Mouse (Mus musculus) forebrain, postnatal 0 days (tissue): ENCODE results near the gene Fars2. TPM values are rescaled to one million over a fixed set of nuclear protein-coding genes. Genes with fewer than 3 reads are reported as not detected.

Experiments used
- ATAC-seq: fragments of 200-750 bp; cut with Nextera tagmentation; 2 replicates; pipeline ENCODE4 v1.8.0; 2017; ENCODE audit warnings: mild to moderate bottlenecking, moderate library complexity
- DNase-seq: peaks from one replicate; pipeline ENCODE4 v3.0.0-alpha.2; 2015
- H3K27ac ChIP-seq: fragments of 300-500 bp; sonication (generic); 2 replicates; pipeline ENCODE4 v1.5.1; 2014; ENCODE audit warnings: low read depth, mild to moderate bottlenecking, antibody characterized with exemption, low read length, moderate library complexity, mixed read lengths
- H3K27me3 ChIP-seq: fragments of 300-500 bp; sonication (generic); 2 replicates; pipeline ENCODE4 v1.6.1; 2014; ENCODE audit warnings: mild to moderate bottlenecking, low read length, mixed read lengths; ENCODE audit not compliant: insufficient read depth
- H3K36me3 ChIP-seq: fragments of 300-500 bp; sonication (generic); 2 replicates; pipeline ENCODE4 v1.6.1; 2014; ENCODE audit warnings: mild to moderate bottlenecking, moderate library complexity; ENCODE audit not compliant: insufficient read depth
- H3K4me1 ChIP-seq: fragments of 300-500 bp; sonication (generic); 2 replicates; pipeline ENCODE4 v1.6.1; 2014; ENCODE audit warnings: antibody characterized with exemption; ENCODE audit not compliant: insufficient read depth
- H3K4me2 ChIP-seq: fragments of 300-500 bp; sonication (generic); 2 replicates; pipeline ENCODE4 v1.6.1; 2014; ENCODE audit warnings: low read depth, mild to moderate bottlenecking, moderate library complexity
- H3K4me3 ChIP-seq: fragments of 300-500 bp; sonication (generic); 2 replicates; pipeline ENCODE4 v1.5.1; 2014; ENCODE audit warnings: low read depth, low read length, mixed read lengths
- H3K9ac ChIP-seq: fragments of 300-500 bp; sonication (generic); 2 replicates; pipeline ENCODE4 v1.6.1; 2014; ENCODE audit warnings: mild to moderate bottlenecking
- H3K9me3 ChIP-seq: fragments of 300-500 bp; sonication (generic); 2 replicates; pipeline ENCODE4 v1.6.1; 2016; ENCODE audit warnings: low read length
- CTCF ChIP-seq: sonication (generic); IDR thresholded peaks from 2 replicates; pipeline ENCODE4 v1.5.1; 2016; ENCODE audit warnings: antibody characterized with exemption, control low read depth, low read depth
- WGBS: fragments of 180-500 bp; shearing (Covaris S2); extraction: QIAGEN DNeasy Blood & Tissue Kit; methylation state at CpG from one replicate; pipeline ENCODE4 v1.1.7; 2014; 5-methylcytosine and 5-hydroxymethylcytosine counted together
- polyA plus RNA-seq: library from polyadenylated mRNA; unstranded; fragments of >200 nt; fragmentation: Nextera tagmentation; extraction: Ambion mirVana; gene quantifications from 2 replicates; pipeline ENCODE4 v1.2.1, GENCODE M21; 2015
- total RNA-seq: library from RNA; depleted of rRNA; stranded (reverse); fragments of >200 nt; gene quantifications from 2 replicates; pipeline ENCODE4 v1.2.3, GENCODE M21; 2014

Fars2 gene
- total and polyA plus RNA-seq, 2 experiments from 2014 or later = 29.9 to 35.5 TPM

- WGBS = 72% methylated on average over 3 of the region's 3 CpGs
- ATAC-seq = no peak
Measured at GRCm38 (mm10) chr13:36552522-36553246, 435.5 kb downstream of the Fars2 start.

DNA sequence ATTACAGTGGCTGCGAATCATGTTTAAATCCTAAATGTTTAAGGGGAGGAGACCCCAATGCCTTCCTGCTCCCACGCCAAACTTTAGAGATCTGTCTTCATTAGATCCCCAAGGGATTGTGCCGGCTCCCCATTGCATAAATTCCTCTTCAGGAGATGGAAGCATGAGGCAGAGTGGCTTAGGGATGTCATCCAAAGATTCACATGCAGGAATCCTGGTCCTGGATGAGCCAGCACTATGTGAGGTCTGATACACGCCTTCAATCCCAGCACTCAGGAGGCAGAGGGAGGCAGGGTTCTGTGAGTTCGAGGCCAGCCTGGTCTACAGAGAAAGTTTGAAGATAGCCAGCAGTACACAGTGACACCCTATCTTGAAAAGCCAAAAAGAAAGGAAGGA, 436.0 kb downstream of the Fars2 start:
- no peaks in the 10 kb centered on the region for H3K27me3 ChIP-seq
- no peak overlapping the region for H3K27ac ChIP-seq
- no peak for DNase-seq
- H3K4me1 ChIP-seq = no peaks in the 10 kb centered on the region
- TF ChIP-seq CTCF = no peak
- ATAC-seq = no peak
- H3K36me3 ChIP-seq = no peaks in the 10 kb centered on the region
- 83% methylated on average over 5 of the region's 5 CpGs for WGBS
- H3K4me3 ChIP-seq = no peak overlapping the region
- no peaks in the 10 kb centered on the region for H3K9me3 ChIP-seq
- no peak overlapping the region for H3K9ac ChIP-seq
- H3K4me2 ChIP-seq = no peak overlapping the region

More at GRCm38 (mm10) chr13:36552522-36553246, 435.5 kb downstream of the Fars2 start:
- Histone ChIP-seq H3K4me1 (no peaks in the 10 kb centered on the region), H3K4me2 (no peak overlapping the region), H3K27ac (no peak overlapping the region), H3K9me3 (no peaks in the 10 kb centered on the region), H3K9ac (no peak overlapping the region), H3K27me3 (no peaks in the 10 kb centered on the region), H3K4me3 (no peak overlapping the region), H3K36me3 (no peaks in the 10 kb centered on the region)
- no peak for DNase-seq
- TF ChIP-seq CTCF = peak; percentile 33; the same call in 1 of the 2 replicates

- 91% methylated on average over 1 of the region's 1 CpGs for WGBS
- no peak for ATAC-seq
- Histone ChIP-seq H3K4me1 (no peaks in the 10 kb centered on the region), H3K9me3 (no peaks in the 10 kb centered on the region), H3K36me3 (no peaks in the 10 kb centered on the region), H3K27me3 (no peaks in the 10 kb centered on the region), H3K27ac (no peak overlapping the region), H3K4me2 (no peak overlapping the region), H3K9ac (no peak overlapping the region), H3K4me3 (no peak overlapping the region)
- no peak for TF ChIP-seq CTCF
- no peak for DNase-seq
Measured at GRCm38 (mm10) chr13:36554743-36555142, 437.5 kb downstream of the Fars2 start.

DNA sequence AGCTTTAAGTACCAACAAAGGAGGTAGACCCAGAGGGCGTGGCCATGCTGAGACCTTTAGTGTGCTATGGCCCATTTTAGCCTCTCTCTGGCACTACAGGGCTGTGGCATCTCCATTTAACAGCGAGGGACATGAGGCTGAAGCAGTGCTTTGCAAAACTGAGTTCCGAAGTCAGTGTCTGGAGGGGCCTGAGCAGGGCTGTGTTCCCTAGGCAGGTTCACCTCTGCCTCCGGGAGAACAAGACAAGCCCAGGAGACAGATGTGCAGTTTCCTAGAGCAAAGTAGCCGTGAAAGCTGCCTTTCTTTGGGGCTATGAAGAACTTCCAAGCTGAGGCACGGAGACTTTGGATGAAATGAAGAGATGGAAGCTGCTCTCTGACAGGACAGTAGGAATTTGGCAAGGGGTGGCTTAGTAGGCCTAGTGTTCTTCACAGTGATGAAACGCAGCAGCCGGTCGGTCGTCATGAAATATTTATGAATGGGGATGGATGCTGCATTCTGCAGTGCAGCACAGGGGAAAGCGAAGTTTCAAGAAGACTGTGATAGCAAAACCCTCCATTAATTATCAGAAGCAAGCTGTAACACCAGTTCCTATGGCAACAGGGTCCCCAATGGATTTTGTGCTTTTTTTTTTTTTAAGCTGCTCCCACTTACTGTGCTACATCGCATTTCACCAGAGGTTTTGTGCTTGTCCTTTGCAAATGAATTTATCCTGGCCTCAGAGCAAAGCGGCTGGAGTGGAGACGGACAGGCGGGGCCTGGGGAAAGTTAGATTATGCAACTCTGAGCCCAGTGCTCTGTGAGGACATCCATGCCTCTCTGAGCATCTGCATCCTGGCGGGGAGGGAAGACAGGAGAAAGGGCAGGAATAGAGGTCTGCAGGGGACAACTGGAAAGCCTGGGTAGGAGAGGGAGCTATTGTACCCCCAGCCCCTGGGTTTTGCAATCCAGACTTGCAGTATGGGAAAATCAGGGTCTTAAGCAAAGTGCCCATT, 445.5 kb downstream of the Fars2 start:
- no peaks in the 10 kb centered on the region for H3K9me3 ChIP-seq
- ATAC-seq (peak; percentile 90), DNase-seq (peak; percentile 57)
- 30% methylated on average over 16 of the region's 16 CpGs for whole genome bisulfite sequencing
- peak overlapping the region; percentile 36; the same call in 1 of the 2 replicates for H3K27ac ChIP-seq
- peaks cover 10% of the 10 kb centered on the region; the same call in 1 of the 2 replicates for H3K4me1 ChIP-seq
- TF ChIP-seq CTCF = no peak
- H3K36me3 ChIP-seq = no peaks in the 10 kb centered on the region
- no peak overlapping the region for H3K9ac ChIP-seq
- H3K4me3 ChIP-seq = no peak overlapping the region
- H3K4me2 ChIP-seq = 0 out of 2 replicates have a peak overlapping the region, but pooled peaks have one; percentile 11
- no peaks in the 10 kb centered on the region for H3K27me3 ChIP-seq

- Histone ChIP-seq H3K4me1 (peaks cover 10% of the 10 kb centered on the region; the same call in 1 of the 2 replicates), H3K4me2 (no peak overlapping the region), H3K9ac (no peak overlapping the region), H3K36me3 (no peaks in the 10 kb centered on the region), H3K27ac (no peak overlapping the region), H3K4me3 (no peak overlapping the region), H3K27me3 (no peaks in the 10 kb centered on the region), H3K9me3 (no peaks in the 10 kb centered on the region)
- TF ChIP-seq CTCF = no peak
- DNase-seq (no peak), ATAC-seq (peak; percentile 12)
- WGBS = 11% methylated on average over 5 of the region's 6 CpGs
Measured at GRCm38 (mm10) chr13:36564764-36565315, 447.6 kb downstream of the Fars2 start.

DNA sequence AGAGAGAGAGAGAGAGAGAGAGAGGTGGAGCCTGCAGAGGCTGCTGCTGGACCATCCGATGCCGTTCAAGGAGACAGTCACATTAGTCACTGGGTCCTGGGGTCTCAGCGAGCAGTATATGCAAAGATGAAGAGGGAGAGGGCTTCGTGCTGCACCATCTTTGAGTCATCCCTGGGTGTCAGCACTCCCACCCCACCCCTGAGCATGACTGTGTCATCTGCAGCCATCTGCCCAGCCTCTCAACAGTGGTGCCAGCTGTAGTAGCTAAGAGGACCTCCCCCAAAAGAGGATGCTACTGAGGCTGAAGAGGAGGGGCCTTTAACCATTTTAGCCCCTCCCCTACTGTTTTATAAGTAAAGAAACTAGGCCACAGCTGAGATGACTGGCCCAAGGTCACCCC, 459.6 kb downstream of the Fars2 start:
- Histone ChIP-seq H3K36me3 (no peaks in the 10 kb centered on the region), H3K4me2 (no peak overlapping the region), H3K4me3 (no peak overlapping the region), H3K9ac (no peak overlapping the region), H3K9me3 (no peaks in the 10 kb centered on the region), H3K27me3 (no peaks in the 10 kb centered on the region), H3K4me1 (0 out of 2 replicates have a peak, but pooled peaks cover 3% of the 10 kb centered on the region), H3K27ac (no peak overlapping the region)
- TF ChIP-seq CTCF = no peak
- DNase-seq (no peak), ATAC-seq (no peak)
- 69% methylated on average over 4 of the region's 4 CpGs for WGBS
